Mouse (Mus musculus): Measurements from ENCODE around the gene Gm21954.

Gm21954 gene

DNA sequence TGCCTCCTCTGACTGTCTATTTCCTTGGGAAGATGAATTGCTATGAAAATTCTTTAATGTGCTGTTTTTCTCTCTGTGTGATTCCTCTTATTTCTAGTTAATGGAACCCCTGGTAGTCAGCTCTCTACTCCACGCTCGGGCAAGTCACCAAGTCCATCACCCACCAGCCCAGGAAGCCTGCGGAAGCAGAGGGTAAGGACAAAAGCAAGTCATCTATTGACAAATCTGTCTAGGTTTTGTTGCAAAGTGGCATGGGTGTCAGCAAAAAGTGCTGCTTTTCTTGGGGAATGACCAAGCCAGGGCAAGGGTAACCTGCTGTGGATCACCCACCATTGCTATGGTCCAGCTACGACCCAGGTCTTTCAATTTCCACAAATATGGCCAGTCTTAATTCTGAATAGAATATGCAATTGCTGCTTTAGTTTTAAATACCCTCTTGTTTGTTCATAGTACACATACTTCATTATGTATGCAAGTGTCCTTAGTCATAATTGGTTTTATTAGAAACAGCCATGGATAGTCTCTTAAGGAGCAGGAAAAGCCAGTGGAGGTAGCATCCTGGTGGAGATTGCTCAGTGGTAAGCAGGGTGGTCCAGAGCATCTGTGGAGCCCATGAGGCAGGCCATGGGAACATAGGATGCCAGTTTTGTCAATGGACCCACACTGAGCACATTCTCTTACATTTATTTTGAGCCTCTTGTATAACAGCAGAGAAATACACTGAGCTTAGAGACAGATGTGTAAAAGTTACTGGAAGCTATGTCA is 8.9 kb downstream of the Gm21954 start:
- no peak for DNase-seq (ENCODE audit: low spot score in 2 of 2)

GRCm38 (mm10) chr3:55461685-55462655 is 10.0 kb downstream of the Gm21954 start:
- DNase-seq (ENCODE audit: low spot score in 2 of 2), result no peak

DNA sequence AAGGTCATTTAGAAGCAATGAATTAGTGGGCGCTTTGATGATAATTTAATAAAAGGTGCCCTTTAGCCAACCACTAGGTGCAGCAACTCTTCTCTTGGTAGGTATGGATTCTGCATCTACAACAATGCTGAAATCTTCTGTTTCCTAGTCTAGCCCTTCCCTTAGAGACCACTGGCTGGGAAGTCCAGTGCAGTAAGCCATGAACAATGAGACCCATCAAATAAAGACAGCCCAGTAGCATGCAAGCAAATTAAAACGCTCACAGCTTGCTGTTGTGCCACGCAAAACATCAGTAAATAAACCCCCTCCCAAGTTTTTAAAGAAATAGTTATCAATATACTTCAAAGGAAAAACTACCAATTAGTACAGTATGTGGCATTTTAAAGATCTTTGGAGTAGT is 10.9 kb downstream of the Gm21954 start:
- no peak for DNase-seq (ENCODE audit: low spot score in 2 of 2)

GRCm38 (mm10) chr3:55452464-55452863 is 19.5 kb downstream of the Gm21954 start:
- no peak for DNase-seq (ENCODE audit: low spot score in 2 of 2)

DNA sequence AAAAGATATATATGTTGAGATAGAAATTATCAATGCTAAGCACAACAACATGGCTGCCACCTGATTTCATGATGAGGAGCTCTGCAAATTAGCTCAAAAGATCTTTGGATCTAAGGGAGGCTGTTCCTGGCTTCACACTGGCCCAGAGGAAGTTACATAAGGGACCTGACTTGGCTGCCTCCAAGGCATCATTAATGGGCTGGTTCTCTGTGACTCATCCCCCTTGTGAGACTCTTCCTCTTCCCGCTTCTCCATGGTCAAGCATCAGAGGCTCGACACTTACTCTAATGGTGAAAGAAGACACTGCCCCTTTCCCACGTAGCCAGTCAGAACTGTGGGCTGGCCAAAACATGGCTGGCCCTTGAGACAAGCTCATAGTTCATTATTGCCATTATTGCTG is 20.1 kb downstream of the Gm21954 start:
- DNase-seq (ENCODE audit: low spot score in 2 of 2), result no peak

- DNase-seq (ENCODE audit: low spot score in 2 of 2), result no peak
Measured at GRCm38 (mm10) chr3:55451035-55451434, 21.0 kb downstream of the Gm21954 start.

GRCm38 (mm10) chr3:55449148-55449547 is 22.9 kb downstream of the Gm21954 start:
- no peak for DNase-seq (ENCODE audit: low spot score in 2 of 2)

- no peak for DNase-seq (ENCODE audit: low spot score in 2 of 2)
Measured at GRCm38 (mm10) chr3:55447486-55448460, 24.2 kb downstream of the Gm21954 start.

DNA sequence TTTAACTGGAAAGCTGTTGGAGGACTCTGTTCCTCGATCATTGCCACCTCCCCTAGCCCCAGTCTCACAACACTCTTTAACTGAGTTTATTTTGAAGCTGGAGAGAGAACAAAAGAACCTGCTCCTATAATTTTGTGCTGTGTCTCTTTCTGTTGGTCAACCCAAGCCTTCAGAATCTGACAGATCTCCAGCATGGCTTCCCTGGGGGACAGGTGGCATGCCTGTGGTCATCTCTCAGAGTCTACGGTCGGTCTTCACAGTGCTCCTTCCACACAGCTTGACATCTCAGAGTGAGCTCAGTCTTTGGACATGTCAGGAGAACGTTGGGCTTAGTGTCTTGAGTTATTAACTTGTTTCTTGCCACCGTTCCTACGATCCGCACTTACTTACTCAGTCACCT is 25.3 kb downstream of the Gm21954 start:
- no peak for DNase-seq (ENCODE audit: low spot score in 2 of 2)

DNA sequence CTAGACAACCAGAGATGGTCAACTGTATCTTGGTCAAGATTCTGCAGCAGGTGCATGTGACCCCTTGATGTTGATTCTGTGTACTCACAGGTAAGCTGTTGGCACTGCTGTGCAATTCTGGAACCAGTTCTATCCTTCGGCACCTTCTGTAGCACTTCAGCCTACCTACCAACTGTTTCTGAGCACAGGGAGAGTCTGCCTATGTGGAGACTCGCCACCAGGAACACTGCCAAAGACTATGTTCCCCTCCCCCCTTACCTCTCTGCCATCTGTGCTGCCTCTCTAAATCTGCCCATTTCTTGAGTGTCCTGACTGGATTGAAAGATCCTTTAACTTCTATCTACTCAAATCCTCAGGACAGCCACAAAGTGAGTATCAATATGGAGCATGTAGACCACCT is 28.3 kb downstream of the Gm21954 start:
- DNase-seq (ENCODE audit: low spot score in 2 of 2), result no peak

DNA sequence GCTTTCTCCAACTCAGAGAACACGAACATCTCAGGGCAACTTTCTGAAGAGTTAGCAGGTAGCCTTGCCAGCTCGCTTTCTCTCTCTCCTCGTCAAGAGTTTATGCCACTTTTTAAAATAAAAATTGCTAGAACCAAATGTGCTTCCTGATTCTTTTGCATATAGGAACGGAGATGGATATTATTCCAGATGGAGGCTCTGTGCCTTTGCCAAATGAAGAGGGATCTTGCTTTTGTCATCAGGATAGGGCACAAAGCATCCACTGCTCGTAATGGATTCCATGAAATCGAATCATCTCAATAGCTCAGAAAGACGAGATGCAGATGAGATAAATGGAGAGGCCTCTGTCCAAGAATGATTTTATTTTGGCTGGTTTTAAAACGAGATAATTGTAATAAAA is 28.7 kb downstream of the Gm21954 start:
- no peak for DNase-seq (ENCODE audit: low spot score in 2 of 2)

GRCm38 (mm10) chr3:55442012-55442645 is 29.9 kb downstream of the Gm21954 start:
- no peak for DNase-seq (ENCODE audit: low spot score in 2 of 2)

GRCm38 (mm10) chr3:55440342-55440741 is 31.7 kb downstream of the Gm21954 start:
- DNase-seq (ENCODE audit: low spot score in 2 of 2), result no peak

DNA sequence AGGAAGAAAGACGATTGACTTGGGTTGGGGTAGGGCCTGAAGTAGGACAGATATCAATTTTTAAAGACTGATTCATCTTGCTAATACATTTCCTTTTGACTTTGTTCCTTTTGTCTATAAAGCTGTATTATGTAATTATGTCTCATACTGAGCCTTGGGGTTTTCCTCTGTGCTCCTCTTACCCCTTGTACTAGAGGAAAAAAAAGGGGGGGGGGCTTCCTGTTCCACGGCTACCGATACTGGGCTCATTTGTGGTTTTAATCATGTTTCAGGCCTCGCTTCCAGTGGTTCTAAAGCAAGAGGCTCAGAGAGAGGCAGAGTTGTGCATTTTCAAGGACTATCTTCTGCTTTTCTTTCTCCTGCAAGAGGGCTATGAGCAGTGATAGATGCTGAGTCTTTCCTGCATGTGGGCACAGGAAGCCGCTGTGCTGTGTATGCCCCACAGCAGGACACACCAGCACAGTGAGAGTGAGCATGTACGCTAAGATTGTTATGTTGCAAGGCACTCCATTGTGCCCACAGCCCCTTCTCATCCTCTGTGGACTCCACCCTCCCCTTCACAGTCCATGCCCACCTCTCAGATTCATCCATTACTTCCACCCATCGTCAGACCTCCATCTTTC is 33.1 kb downstream of the Gm21954 start:
- no peak for DNase-seq (ENCODE audit: low spot score in 2 of 2)

DNA sequence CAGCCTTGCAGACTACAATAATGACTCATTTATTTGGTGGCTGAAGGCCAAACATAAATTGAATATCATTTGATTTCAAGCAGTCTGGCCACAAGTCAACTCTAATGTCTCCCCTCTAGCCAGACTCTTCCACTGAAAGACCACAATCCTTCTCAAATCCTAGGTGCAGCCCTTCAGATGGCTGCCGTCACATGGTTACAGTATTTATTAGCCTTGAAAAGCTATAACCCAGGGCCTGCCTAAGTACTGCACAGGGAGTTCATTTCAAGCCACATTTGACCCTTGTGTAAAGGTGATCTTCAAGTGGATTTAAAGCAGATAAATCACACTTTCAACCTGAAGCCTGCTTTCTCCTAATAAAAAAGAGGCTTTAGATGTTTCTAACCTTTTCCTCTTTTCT is 37.7 kb downstream of the Gm21954 start:
- no peak for DNase-seq (ENCODE audit: low spot score in 2 of 2)

DNA sequence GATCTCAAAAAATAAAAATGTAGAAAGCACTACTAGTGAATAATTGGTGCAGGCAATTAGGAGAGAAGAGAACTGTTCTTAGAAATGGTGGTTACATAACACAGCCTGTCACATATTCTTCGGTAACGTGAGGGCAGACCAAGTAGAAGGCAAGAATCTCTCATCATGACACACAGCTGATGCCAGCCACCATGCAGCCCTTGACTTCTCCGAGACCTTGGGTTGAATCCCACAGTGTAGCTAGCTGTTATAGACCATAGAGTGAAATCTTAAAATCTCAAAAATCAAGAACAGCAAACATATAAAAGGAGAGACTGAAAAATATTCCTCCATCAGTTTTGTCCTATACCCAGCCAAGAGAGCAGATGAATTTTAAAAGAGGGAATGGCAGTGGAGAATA is 40.8 kb downstream of the Gm21954 start:
- DNase-seq (ENCODE audit: low spot score in 2 of 2), result no peak

DNA sequence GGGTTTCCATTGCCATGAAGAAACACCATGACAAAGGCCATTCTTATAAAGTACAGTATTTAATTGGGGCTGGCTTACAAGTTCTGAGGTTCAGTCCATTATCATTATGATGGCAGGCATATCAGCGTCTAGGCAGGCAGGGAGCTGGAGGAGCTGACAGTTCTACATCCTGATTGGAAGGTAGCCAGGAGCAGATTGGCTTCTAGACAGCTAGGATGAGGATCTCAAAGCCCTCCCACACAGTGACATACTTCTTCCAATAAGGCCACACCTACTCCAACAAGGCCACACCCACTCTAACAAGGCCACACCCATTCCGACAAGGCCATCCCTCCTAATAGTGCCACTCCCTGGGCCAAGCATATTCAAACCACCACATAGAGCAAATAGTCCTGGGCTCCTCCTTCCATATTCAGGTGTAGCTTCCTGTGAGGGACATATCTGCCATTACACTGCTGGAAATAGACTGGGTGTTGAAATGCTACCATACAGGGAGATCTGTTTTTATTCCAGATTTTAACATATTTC is 41.9 kb downstream of the Gm21954 start:
- DNase-seq (ENCODE audit: low spot score in 2 of 2), result no peak

GRCm38 (mm10) chr3:55423640-55424397 is 48.2 kb downstream of the Gm21954 start:
- no peak for DNase-seq (ENCODE audit: low spot score in 2 of 2)

DNA sequence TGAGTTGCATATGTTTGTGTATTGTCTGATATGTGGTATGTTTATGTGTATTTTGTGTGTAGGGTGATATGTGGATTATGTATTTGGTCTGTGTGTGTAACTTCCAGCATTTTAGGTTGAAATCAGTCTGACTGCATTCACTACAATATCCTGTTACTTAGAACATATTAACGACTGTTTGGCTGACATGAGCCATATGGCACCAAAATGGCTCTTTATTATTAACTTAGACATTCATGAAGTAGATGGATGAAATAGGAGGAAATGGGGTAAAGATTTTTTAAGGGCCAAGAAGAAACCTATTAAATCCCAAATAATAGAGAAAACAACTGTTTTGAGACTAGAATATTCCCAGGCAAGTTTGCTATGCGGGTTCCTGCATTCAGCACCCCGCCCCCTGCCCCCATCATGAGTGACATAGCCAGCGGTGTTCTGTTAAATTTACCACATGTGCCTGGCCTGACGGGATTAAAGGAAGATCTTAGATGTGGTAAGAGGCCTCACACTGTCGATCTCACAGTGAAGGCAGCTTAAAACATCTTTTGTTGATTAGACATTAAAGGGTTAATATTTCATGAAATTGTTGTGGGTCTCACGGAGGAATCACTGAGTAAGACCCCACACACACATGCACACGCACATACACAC is 51.5 kb downstream of the Gm21954 start:
- DNase-seq (ENCODE audit: low spot score in 2 of 2), result no peak

All from spleen, postnatal 14 days (tissue).